Mouse (Mus musculus): ENCODE measurements around the gene Nbea.

Gene Nbea

GRCm38 (mm10) chr3:56183159-56184133 lies at the start of gene Nbea:
TSS of gene Nbea (minus strand) at chr3:56183701.
- DNase-seq (ENCODE audit: low spot score): no peak

GRCm38 (mm10) chr3:56229283-56229682 lies 45.8 kb upstream of the Nbea start:
- no peak for DNase-seq (ENCODE audit: low spot score)

DNA sequence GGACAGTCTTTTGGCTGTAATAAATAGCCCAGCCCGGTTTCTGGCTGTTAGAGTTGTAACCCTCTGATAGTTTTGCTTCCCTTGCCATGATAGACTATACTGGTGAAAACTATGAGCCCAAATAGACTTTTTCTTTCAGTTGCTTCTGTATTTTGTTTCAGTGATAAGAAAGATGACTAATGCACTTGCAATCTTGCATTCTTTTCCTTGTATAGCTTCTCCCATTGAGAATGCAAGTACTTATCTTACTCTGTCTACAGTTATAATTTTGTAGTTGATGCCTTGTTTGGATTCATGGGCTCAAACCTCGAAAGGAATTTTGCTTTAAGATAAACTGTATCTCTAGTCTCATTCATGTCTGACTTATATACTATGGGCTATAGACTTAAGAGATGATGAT lies 32.5 kb upstream of the Nbea start:
- DNase-seq (ENCODE audit: low spot score): no peak

DNA sequence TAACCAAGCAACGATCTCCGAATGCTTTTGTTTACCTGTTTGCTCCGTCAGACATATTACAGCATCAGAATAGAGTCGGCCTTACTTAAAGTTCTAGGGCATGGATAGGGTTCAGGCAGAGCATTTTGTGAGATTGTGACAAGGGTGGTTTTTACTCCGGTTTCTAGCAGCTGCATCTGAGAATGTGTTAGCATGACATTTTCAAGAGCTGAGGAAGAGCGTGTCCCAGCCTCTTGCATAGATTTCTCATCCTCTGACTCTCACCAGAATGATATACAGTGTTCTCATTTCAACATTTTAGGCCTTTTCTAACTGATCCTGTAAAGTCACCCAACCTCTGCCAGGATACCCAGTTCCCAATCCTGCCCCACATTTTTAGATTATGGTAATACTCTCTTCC lies 20.5 kb upstream of the Nbea start:
- DNase-seq (ENCODE audit: low spot score): no peak

DNA sequence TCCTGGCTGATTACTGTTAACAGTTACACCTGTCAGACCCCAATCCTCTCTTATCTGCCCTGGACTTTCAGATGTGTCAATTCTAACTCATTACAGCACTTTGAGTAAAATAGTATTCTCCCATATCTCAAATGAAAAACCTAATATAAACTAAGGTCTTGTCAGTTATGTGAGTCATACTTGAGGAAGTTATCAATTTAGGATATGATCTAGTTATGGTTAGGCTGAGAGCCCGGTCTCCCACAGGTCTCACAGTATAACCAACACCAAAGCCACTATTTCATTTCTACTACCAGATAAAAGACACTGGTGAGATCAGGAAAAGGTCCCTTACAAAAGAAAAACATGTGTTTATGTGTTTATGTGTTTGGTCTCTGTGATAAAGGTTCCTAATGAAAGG lies 4.7 kb upstream of the Nbea start:
- no peak for DNase-seq (ENCODE audit: low spot score)

DNA sequence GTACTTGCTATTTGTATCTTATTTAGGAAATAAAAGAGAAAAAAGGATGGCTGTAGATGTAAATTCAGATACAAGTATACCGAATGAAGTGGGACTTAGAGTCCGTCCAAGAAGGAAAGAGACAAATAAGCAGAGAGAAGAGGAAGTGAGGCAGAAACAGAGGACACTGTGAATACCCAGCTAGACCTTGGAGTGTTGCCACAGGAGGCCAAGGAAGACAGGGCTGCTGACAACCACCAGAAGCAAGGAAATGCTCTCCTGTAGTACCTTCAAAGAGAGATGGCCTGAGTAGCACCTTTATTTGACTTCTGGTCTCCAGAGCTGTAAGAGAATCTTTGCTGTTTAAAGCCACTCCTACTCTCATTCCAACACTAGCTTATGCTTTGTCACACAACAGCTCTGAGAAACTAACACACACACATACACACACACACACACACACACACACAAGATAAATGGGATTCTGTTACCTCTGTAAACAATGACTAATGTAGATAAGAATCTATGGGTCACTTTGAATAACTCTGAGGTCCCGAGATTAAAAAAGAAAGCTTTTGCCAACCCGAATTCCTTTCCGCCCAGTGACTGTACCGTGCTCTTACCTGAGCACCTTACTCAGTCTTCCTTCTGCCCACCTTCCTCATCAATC lies 3.8 kb upstream of the Nbea start:
- DNase-seq (ENCODE audit: low spot score): no peak

- no peak for DNase-seq (ENCODE audit: low spot score)
Measured at GRCm38 (mm10) chr3:56182371-56183158, 936 bp downstream of the Nbea start.

DNA sequence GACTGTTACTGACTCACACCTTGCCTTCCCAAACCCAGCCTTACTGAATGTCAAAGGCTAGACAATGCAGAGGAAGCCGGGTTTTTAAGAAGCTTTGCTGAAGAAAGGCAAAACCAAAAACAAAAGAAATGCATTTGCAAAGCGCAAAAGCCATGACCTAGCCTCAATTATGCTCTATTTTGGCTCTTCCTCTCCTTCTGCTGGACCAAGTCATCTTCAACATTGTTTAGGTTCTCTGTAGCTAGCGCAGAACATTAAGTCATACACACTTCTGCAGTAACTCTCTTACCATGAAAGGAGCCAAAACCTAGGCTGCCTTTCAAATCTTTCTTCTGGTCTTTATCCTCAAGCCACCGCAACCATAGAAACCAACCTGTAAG lies 1.5 kb downstream of the Nbea start:
- DNase-seq (ENCODE audit: low spot score): no peak

GRCm38 (mm10) chr3:56181025-56181424 lies 2.5 kb downstream of the Nbea start:
- DNase-seq (ENCODE audit: low spot score): no peak

DNA sequence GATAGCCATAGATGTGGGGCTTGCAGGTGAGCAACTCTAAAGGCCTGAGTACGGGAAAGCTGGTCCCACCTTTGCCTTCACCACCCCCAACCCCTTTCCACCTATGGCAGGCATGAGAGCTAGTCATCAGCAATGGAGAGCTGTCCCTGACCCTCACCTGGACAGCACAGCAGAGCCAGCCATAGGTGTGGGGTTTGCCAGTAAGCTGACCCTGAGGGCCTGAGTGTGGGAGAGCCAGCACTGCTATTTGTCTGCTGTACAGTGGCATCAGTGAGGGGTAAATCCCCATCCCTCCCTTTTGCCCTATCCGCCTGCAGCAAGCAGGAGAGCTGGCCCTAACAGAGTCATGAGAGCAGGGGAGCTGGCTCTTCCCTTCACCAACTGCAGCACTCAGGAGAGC lies 25.6 kb downstream of the Nbea start:
- no peak for DNase-seq (ENCODE audit: low spot score)

GRCm38 (mm10) chr3:56126674-56127073 lies 56.8 kb downstream of the Nbea start:
- no peak for DNase-seq (ENCODE audit: low spot score)

DNA sequence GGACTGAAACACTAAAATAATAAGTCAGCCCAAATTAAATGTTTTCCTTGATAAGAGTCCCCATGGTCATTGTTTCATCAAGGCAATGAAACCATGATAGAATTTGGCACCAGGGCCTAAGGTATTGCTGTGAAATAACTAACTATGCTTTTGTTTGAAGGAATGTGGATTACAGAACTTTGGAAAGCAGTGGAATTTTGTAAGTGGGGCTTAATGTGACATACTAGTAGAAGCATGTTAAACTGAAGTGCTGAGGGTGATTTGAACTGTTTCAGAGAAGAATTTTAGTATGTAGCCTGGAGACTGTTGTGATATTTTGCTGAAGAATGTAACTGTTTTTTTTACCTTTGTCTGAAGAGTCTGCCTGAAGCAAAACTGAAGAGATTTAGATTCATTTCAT lies 66.9 kb downstream of the Nbea start:
- no peak for DNase-seq (ENCODE audit: low spot score)

DNA sequence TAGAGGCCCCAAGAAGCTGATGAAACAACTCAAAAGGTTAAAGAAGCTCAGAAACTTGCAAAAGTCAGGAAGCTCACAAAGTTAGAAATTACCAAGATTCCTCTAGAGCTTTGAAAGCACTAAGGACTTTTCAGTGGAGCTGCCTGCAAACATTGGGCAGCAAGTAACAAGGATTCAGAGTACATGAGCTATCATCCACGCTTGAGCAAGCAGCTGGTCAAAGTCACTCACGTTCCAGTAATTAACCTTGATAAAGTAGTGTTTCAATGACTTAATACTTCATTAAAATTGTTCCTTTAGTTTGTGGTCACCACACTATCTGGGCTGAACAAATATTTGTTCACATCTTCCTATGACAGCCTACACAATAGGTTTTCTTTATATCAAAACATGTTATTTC lies 75.4 kb downstream of the Nbea start:
- DNase-seq (ENCODE audit: low spot score): no peak

DNA sequence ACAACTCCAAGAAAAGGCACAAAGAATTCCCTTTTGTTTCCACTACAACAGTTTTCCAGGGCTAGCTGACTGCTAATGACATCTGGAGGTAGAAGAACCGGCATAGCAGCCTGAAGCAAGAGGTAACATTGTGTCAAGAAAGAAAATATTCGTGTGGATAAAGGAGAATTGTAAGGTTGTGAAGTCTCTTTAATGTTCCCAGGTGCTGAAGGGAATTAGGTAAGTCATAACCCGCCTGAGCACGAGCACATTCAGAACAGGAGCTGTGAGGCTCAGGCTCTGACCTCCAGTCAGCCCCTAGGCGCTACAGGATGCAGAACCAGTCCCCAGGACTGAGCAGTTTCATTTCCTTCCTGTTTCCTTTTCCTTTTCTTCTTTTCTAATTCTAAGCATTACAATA lies 86.4 kb downstream of the Nbea start:
- DNase-seq (ENCODE audit: low spot score): no peak

GRCm38 (mm10) chr3:56079015-56079612 lies 104.4 kb downstream of the Nbea start:
- no peak for DNase-seq (ENCODE audit: low spot score)

DNA sequence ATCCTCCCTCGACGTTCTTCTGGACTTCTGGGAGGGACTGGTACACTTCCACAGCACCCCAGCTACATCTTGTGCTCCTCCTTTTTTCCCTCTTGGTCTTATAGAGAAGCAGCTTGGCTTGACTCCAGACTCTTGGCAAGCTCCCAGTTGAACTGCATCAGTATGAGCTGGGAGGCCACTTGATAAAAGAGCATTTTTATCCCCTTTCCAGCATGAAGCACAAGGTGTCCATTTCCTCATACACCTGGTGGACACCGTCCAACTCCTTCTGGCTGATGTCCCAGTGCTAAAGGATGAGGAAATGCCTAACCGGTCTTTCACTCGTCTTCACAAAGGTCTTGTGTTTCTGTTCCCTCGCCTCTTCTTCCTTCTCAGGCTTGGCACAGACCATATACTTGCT lies 115.7 kb downstream of the Nbea start:
- no peak for DNase-seq (ENCODE audit: low spot score)

DNA sequence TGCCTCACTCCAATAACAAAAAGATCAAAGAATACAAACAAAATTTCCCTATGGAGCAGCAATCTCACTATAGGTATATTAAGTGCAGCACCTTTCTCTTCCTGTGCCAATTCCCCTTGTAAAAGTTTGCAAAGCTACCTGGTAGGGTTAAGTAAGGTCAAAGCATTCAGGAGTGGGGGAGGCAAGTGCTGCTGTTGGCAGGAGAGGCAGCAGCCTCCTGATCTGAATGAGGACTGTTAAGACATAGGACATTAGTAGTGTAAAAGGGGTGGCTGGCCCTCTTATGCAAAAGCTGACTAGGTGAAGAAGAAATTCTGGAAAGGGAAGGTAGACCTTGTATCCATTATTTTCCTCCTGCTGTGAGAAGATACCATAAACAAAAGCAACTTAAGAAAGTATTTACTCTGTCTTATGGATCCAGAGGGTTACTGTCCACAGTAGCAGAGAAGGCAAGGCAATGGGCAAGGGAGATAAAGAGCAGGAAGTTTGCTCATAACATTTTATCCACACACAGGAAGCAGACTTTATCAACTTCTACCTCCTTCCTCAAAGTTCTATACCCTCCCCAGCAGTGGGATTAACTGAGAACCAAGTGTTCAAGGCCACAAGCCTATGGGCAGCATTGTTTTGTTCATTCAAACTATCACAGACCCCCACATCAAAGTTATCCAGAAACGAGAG lies 117.0 kb downstream of the Nbea start:
- DNase-seq (ENCODE audit: low spot score): no peak

- no peak for DNase-seq (ENCODE audit: low spot score)
Measured at GRCm38 (mm10) chr3:56065234-56065633, 118.3 kb downstream of the Nbea start.

GRCm38 (mm10) chr3:56045659-56046336 lies 137.7 kb downstream of the Nbea start:
- no peak for DNase-seq (ENCODE audit: low spot score)

DNA sequence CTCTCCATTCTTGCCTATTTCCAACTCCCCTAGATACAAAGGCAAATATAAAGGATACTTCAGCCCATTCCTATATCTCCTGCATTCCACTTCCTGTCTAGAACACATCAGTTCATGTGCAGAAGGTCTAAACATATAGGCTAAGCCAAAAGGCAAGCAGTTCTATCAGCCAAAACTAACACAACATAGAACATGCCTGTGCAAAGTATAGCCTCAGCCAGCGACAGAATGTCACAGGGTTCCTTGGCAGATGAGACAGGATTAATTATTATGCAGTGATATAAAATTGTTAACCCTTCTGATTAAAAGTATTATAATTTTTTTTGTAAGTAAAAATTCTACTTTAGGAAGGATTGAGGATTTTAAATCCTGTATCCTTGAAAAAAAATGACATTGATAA lies 140.4 kb downstream of the Nbea start:
- no peak for DNase-seq (ENCODE audit: low spot score)

DNA sequence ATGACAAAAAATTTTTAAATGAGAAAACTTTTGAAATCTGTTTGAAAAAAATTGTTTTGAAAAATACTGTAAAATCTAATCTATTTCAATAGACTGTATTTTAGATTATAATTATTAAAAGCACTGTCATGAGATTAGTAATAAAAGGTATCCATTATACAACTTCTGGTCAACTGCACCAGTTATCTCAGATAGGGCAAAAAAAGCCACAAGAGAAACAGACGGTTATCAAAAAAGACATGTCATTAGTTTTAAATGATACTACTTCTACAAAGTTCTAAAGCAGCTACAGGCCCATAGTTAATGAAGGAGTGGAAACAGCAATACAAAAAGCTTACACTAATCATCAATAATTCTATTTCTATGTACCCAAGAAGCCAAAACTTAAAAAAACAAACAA lies 144.0 kb downstream of the Nbea start:
- DNase-seq (ENCODE audit: low spot score): no peak

Measured in T-cell, adult 2 months (primary cell).